Mouse (Mus musculus): Measurements from ENCODE around the gene Cog1. TPM values are rescaled to one million over a fixed set of nuclear protein-coding genes. Genes with fewer than 3 reads are reported as not detected.

Gene Cog1
- 43.9 and 45.9 TPM in 2 replicates for polyA plus RNA-seq (2012; rRNA removed)

DNA sequence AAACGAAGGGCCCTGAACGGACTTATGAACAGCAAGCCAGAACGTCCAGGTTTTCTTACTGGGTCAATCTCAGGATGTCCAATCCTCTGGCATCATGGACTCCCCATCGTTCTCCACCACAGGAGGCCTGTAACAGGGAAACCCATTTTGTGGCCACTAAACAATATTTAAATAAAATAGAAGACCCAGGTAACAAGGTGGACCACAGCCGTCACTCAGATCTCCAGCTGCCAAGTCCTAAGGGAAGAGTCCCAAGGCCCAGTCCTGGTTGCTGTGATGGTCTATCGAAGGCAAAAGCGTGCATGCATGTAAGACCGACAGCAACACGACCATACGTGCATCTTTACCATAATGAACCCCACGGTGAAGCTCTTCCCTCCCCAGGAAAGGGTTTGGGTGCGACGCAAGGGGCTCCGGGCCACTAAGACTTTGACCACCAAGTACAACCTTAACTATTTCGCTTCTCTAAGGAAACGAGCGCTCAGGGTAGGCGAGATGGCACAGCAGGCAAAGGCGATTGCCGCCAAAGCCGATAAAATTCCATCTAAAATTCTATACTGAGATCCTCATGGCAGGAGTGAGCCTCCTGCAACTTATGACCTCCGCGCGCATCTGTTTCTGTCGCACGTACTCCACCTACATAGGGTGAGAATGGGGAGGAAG is at the start of gene Cog1:
TSS of gene Cog1 (plus strand) at position 480 of the 663 bp plus-strand sequence.
- no peak for DNase-seq
- Histone ChIP-seq H3K4me3 (replicated peaks; ENCODE audit: extremely low read depth, low read depth, low read length) (peak within 1 kb of the TSS; percentile 96), H3K4me1 (ENCODE audit: control insufficient read depth, insufficient read depth, low read length) (peaks cover 4% of the 10 kb centered on the region; the same call in 1 of the 2 replicates)
- TF ChIP-seq CTCF (IDR thresholded peaks at IDR 0.05; ENCODE audit: insufficient read depth, low read length): no peak
- no peak for TF ChIP-seq POLR2A (IDR thresholded peaks at IDR 0.05; ENCODE audit: borderline replicate concordance, extremely low read depth, low read depth, low read length)
- 42% methylated on average over 26 of the region's 26 CpGs for WGBS

DNA sequence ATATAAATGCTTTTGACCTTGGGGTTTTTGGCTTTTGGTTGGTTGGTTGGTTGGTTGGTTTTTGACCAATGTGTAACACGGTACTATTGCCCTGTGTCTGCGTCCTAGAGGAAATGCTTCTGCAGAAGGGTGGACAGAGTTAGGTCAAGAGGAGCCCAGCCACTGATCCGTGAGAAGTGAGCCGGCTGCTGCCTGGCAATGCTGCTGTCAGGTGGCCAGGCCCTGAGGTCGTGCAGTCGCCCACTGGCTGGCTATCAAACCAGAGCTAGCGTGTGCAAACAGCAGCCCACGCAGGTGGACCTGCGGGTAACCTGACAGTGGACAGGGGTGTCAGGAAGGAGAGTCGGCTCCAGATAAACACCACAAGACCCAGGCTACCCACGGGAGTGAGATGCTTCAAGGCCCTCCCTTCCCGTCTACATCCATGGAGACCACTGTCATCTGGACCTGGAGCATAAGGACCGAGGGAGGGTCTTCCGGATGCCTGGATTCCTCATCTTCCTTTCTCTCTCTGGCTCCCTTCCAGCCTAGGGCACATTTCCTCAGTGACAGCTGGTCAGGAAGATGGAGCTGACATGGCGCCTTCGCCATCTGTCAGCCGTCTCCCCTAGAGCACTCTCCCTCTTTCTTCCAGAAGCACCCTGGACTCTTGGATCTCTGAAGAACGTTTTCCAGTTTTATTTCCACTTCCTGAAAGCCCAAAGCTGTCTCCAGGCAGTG is 48.3 kb upstream of the Cog1 start:
- 75% methylated on average over 18 of the region's 18 CpGs for WGBS
- no peaks in the 10 kb centered on the region for H3K4me1 ChIP-seq (ENCODE audit: control insufficient read depth, insufficient read depth, low read length)
- no peak overlapping the region for H3K4me3 ChIP-seq (replicated peaks; ENCODE audit: extremely low read depth, low read depth, low read length)
- no peak for TF ChIP-seq CTCF (IDR thresholded peaks at IDR 0.05; ENCODE audit: insufficient read depth, low read length)
- TF ChIP-seq POLR2A (IDR thresholded peaks at IDR 0.05; ENCODE audit: borderline replicate concordance, extremely low read depth, low read depth, low read length): no peak
- no peak for DNase-seq

DNA sequence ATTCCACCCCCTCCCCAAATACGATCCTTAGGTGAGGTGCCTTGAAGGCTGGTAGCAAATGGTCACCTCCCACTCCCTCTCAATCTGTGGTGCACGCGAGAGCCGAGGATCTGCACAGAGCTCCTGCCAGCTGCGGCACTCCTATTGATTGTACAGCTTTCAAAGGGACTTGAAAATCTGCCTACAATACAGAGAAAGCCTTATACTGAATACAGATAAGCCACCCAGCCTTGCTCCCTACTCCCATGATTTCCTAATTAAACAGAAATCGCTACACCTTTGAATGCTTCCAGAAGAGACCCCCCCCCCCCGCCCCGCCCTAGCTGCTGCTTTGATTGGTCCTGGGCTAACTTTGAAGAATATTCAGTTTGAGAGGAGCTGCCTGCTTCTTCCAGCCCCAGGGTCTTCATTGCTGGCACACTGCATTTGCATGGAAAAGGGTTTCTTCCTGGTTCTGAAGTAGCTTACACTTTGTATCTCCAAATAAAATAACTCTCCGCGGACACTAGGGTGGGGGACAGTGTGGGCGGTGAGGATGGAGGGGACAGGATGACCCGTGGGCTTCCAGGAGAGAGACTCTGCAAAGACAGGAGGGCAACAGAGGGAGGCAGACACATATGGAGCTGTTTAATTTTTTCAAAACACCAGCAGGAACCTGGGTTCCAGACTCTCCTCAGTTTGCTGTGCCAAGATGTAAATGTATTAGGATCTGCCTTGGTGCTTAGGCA is 47.2 kb upstream of the Cog1 start:
- H3K4me3 ChIP-seq (replicated peaks; ENCODE audit: extremely low read depth, low read depth, low read length): no peak overlapping the region
- TF ChIP-seq POLR2A (IDR thresholded peaks at IDR 0.05; ENCODE audit: borderline replicate concordance, extremely low read depth, low read depth, low read length): no peak
- no peak for TF ChIP-seq CTCF (IDR thresholded peaks at IDR 0.05; ENCODE audit: insufficient read depth, low read length)
- DNase-seq: no peak
- H3K4me1 ChIP-seq (ENCODE audit: control insufficient read depth, insufficient read depth, low read length): no peaks in the 10 kb centered on the region
- 67% methylated on average over 12 of the region's 12 CpGs for WGBS

DNA sequence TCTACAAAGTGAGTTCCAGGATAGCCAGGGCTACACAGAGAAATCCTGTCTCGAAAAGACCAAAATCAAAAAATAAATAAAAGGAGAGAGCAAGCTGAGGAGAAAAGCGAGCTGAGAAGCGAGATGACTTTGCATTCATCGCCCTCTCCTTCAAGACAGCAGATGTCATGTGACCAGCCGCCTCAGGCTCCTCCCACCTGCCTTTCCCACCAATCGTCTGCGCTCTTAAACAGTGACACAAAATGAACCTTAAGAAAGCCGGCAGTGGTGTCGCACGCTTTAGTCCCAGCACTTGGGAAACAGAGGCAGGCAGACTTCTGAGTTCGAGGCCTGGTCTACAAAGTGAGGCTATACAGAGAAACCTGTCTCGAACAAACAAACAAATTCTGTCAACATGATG is 41.4 kb upstream of the Cog1 start:
- Histone ChIP-seq H3K4me1 (ENCODE audit: control insufficient read depth, insufficient read depth, low read length) (peaks cover 6% of the 10 kb centered on the region), H3K4me3 (replicated peaks; ENCODE audit: extremely low read depth, low read depth, low read length) (no peak overlapping the region)
- DNase-seq: no peak
- TF ChIP-seq CTCF (IDR thresholded peaks at IDR 0.05; ENCODE audit: insufficient read depth, low read length): no peak
- TF ChIP-seq POLR2A (IDR thresholded peaks at IDR 0.05; ENCODE audit: borderline replicate concordance, extremely low read depth, low read depth, low read length): no peak
- 96% methylated on average over 12 of the region's 12 CpGs for WGBS

DNA sequence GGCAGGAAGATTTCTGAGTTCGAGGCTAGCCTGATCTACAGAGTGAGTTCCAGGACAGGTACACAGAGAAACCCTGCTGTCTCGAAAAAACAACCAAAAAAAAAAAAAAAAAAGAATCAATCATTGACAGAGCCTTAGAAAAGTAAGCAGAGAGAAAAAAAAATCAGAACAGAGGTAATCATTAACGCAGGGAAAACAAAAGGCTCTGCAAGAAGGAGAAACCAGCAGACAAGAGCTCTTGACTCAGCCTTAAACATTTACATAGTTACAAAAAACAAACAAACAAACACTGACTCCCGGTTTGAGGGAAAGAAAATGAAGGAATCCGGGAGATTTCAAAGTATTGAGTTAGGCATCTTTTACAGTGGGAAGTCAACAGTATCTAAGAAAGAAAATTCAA is 39.4 kb upstream of the Cog1 start:
- WGBS: 70% methylated on average over 5 of the region's 5 CpGs
- TF ChIP-seq CTCF (IDR thresholded peaks at IDR 0.05; ENCODE audit: insufficient read depth, low read length) (no peak), POLR2A (IDR thresholded peaks at IDR 0.05; ENCODE audit: borderline replicate concordance, extremely low read depth, low read depth, low read length) (no peak)
- Histone ChIP-seq H3K4me1 (ENCODE audit: control insufficient read depth, insufficient read depth, low read length) (peaks cover 6% of the 10 kb centered on the region), H3K4me3 (replicated peaks; ENCODE audit: extremely low read depth, low read depth, low read length) (no peak overlapping the region)
- DNase-seq: no peak

DNA sequence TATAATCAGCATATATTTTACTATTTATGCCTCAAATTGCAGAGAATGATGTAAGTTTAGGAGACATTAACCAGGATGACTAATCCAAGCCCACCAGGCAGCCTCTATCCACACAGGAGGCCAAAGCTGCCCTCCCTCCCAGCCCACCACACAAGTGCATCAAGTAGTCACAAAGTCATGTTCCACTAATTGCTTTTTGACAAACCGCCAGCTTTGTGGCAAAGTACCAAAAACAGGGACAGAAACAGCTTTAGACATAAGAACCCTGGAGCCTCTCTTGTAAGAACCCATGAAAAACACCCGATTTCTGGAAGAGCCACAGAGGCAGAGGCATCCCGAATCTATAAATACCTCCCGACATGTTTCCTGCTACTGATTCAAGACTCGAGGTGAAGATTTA is 38.7 kb upstream of the Cog1 start:
- peak; percentile 8 for DNase-seq
- Histone ChIP-seq H3K4me3 (replicated peaks; ENCODE audit: extremely low read depth, low read depth, low read length) (no peak overlapping the region), H3K4me1 (ENCODE audit: control insufficient read depth, insufficient read depth, low read length) (peaks cover 6% of the 10 kb centered on the region)
- WGBS: 26% methylated on average over 5 of the region's 5 CpGs
- no peak for TF ChIP-seq CTCF (IDR thresholded peaks at IDR 0.05; ENCODE audit: insufficient read depth, low read length)
- no peak for TF ChIP-seq POLR2A (IDR thresholded peaks at IDR 0.05; ENCODE audit: borderline replicate concordance, extremely low read depth, low read depth, low read length)

DNA sequence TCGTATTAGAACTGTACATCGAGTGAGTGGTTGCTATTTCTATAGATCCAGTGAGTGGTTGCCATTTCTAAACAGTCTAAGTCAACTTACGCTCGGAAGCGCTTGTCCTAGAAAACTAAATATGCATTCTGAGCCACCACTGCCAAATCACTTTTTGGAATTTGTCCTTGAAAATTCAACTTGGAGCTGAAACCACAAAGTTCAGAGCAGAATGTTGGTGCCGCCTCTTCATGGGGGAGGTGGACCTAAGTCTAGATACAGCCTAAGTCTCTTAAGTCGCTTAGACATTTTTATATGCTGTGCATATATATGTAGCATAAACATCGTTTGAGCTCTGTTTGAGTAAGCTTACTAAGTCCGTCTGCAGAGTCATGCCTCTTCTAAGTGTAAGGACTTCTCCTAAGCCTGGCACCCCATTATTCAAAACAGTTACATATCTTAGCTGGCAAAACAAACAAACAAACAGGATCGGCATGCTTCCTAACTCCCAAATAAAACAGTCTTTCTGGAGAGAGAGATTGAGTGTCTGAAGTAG is 37.8 kb upstream of the Cog1 start:
- TF ChIP-seq CTCF (IDR thresholded peaks at IDR 0.05; ENCODE audit: insufficient read depth, low read length) (no peak), POLR2A (IDR thresholded peaks at IDR 0.05; ENCODE audit: borderline replicate concordance, extremely low read depth, low read depth, low read length) (no peak)
- Histone ChIP-seq H3K4me1 (ENCODE audit: control insufficient read depth, insufficient read depth, low read length) (peaks cover 6% of the 10 kb centered on the region), H3K4me3 (replicated peaks; ENCODE audit: extremely low read depth, low read depth, low read length) (no peak overlapping the region)
- DNase-seq: no peak
- 62% methylated on average over 10 of the region's 10 CpGs for WGBS

DNA sequence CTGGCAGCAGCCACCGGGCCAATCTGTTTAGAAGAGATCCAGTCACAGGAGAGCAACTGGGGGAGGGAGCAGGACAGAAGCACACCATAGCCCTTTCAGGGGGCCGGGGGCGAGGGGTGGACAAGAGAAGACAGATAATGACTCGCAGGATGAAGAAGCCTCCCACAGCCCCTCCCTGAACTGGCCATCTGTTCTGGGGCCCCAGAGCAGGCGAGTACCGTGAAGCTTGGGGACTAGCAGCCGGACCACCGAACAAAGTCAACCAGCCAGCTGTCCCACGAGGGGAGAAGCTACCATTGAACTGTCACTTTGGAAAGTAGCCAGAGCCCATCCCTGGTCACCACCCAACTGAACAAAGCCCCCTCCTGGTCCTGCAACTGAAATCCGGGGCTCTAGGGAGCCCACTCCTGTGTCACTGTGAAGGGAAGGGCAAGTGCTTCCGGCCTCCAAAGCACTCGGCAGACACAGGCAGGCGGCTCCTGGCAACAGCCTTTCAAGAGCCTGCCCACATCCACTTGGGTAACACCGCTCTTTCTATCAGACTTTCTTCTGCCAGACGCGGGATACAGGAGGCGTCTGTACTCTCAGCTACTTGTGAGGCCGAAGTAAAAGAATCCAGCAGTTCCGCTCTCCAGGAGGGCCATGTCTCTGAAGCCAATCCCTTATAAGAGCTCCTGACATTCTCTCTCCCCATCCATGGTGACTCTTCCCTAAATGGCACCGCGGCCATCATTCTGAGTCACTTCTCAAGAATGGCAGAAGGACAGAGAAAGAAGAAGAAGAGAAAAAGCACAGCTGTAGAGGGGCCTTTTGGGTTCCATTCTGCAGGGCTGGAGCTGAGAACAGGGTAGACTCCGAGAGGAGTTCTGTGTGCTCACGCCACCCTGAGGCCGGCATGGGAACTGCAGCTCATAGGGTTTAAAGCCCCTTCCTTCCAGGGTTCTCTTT is 37.0 kb upstream of the Cog1 start:
- TF ChIP-seq POLR2A (IDR thresholded peaks at IDR 0.05; ENCODE audit: borderline replicate concordance, extremely low read depth, low read depth, low read length): no peak
- TF ChIP-seq CTCF (IDR thresholded peaks at IDR 0.05; ENCODE audit: insufficient read depth, low read length): peak; percentile 83
- peak; percentile 36 for DNase-seq
- Histone ChIP-seq H3K4me3 (replicated peaks; ENCODE audit: extremely low read depth, low read depth, low read length) (no peak overlapping the region), H3K4me1 (ENCODE audit: control insufficient read depth, insufficient read depth, low read length) (peaks cover 6% of the 10 kb centered on the region)
- 20% methylated on average over 24 of the region's 24 CpGs for WGBS
